Mouse (Mus musculus) stomach, postnatal 0 days (tissue): ENCODE measurements around the gene Ispd. TPM values are rescaled to one million over a fixed set of nuclear protein-coding genes. Genes with fewer than 3 reads are reported as not detected.

Source experiments
- ATAC-seq: fragments of 200-750 bp; cut with Nextera tagmentation; 2 replicates; pipeline ENCODE4 v1.8.0; 2017; ENCODE audit not compliant: low FRiP score, low TSS enrichment
- DNase-seq: peaks from one replicate; pipeline ENCODE4 v3.0.0-alpha.2; 2016; ENCODE audit warnings: low spot score
- H3K27ac ChIP-seq: fragments of 300-500 bp; sonication (generic); replicated peaks from 2 replicates; pipeline ENCODE4 v1.5.1; 2014; ENCODE audit warnings: mild to moderate bottlenecking, control low read depth
- H3K27me3 ChIP-seq: fragments of 300-500 bp; sonication (generic); 2 replicates; pipeline ENCODE4 v1.6.1; 2014; ENCODE audit warnings: low read length; ENCODE audit not compliant: control insufficient read depth, insufficient read depth
- H3K36me3 ChIP-seq: fragments of 300-500 bp; sonication (generic); 2 replicates; pipeline ENCODE4 v1.6.1; 2014; ENCODE audit warnings: low read length, mixed read lengths; ENCODE audit not compliant: control insufficient read depth, insufficient read depth
- H3K4me1 ChIP-seq: fragments of 300-500 bp; sonication (generic); replicated peaks from 2 replicates; pipeline ENCODE4 v1.6.1; 2014; ENCODE audit warnings: antibody characterized with exemption; ENCODE audit not compliant: control insufficient read depth, insufficient read depth
- H3K4me2 ChIP-seq: fragments of 300-500 bp; sonication (generic); replicated peaks from 2 replicates; pipeline ENCODE4 v1.6.1; 2014; ENCODE audit warnings: low read depth, mild to moderate bottlenecking, control low read depth, moderate library complexity
- H3K4me3 ChIP-seq: fragments of 300-500 bp; sonication (generic); 2 replicates; pipeline ENCODE4 v1.5.1; 2014; ENCODE audit warnings: low read depth, low read length, control low read depth
- H3K9ac ChIP-seq: fragments of 300-500 bp; sonication (generic); 2 replicates; pipeline ENCODE4 v1.6.1; 2014; ENCODE audit warnings: mild to moderate bottlenecking, low read length, control low read depth, mixed read lengths
- H3K9me3 ChIP-seq: fragments of 300-500 bp; sonication (generic); 2 replicates; pipeline ENCODE4 v1.6.1; 2016; ENCODE audit warnings: low read length; ENCODE audit not compliant: control insufficient read depth
- CTCF ChIP-seq: IDR thresholded peaks from 2 replicates; pipeline ENCODE4 v1.5.1; 2016; ENCODE audit warnings: antibody characterized with exemption, low read depth, mild to moderate bottlenecking, moderate library complexity
- EP300 ChIP-seq: optimal IDR thresholded peaks from 2 replicates; pipeline ENCODE3; 2016; ENCODE audit warnings: antibody characterized with exemption
- WGBS: fragments of 180-500 bp; shearing (Covaris S2); extraction: QIAGEN DNeasy Blood & Tissue Kit; methylation state at CpG from one replicate; pipeline ENCODE4 v1.1.7; 2014; 5-methylcytosine and 5-hydroxymethylcytosine counted together
- polyA plus RNA-seq: library from polyadenylated mRNA; unstranded; fragments of >200 nt; fragmentation: Nextera tagmentation; extraction: Ambion mirVana; gene quantifications from 2 replicates; pipeline ENCODE4 v1.2.1, GENCODE M21; 2015

Ispd gene
- polyA plus RNA-seq, 1 experiment from 2014 or later, result 4.1 TPM

GRCm38 (mm10) chr12:36386991-36387390 lies 5.7 kb downstream of the Ispd start:
- Histone ChIP-seq H3K4me2 (no peak overlapping the region), H3K9ac (no peak overlapping the region), H3K27me3 (no peaks in the 10 kb centered on the region), H3K9me3 (no peaks in the 10 kb centered on the region), H3K4me3 (no peak overlapping the region), H3K27ac (no peak overlapping the region), H3K4me1 (no peaks in the 10 kb centered on the region), H3K36me3 (no peaks in the 10 kb centered on the region)
- TF ChIP-seq EP300, result no peak
- no peak for TF ChIP-seq CTCF
- no peak for DNase-seq
- no peak for ATAC-seq
- WGBS, result 80% methylated on average over 4 of the region's 4 CpGs

GRCm38 (mm10) chr12:36395115-36395514 lies 13.9 kb downstream of the Ispd start:
- no peak overlapping the region for H3K27ac ChIP-seq

GRCm38 (mm10) chr12:36423677-36424076 lies 42.4 kb downstream of the Ispd start:
- no peak for ATAC-seq

More at GRCm38 (mm10) chr12:36395115-36395514, 13.9 kb downstream of the Ispd start:
- no peak overlapping the region for H3K4me2 ChIP-seq
- ATAC-seq (no peak), DNase-seq (no peak)
- TF ChIP-seq CTCF (no peak), EP300 (no peak)
- H3K27me3 ChIP-seq, result no peaks in the 10 kb centered on the region
- no peaks in the 10 kb centered on the region for H3K9me3 ChIP-seq
- no peak overlapping the region for H3K4me3 ChIP-seq
- 33% methylated on average over 2 of the region's 2 CpGs for WGBS
- no peaks in the 10 kb centered on the region for H3K4me1 ChIP-seq
- H3K36me3 ChIP-seq, result no peaks in the 10 kb centered on the region
- H3K9ac ChIP-seq, result no peak overlapping the region

GRCm38 (mm10) chr12:36425258-36425657 lies 44.0 kb downstream of the Ispd start:
- Histone ChIP-seq H3K36me3 (no peaks in the 10 kb centered on the region), H3K4me3 (no peak overlapping the region), H3K27me3 (no peaks in the 10 kb centered on the region), H3K4me1 (no peaks in the 10 kb centered on the region), H3K9me3 (no peaks in the 10 kb centered on the region), H3K9ac (no peak overlapping the region), H3K4me2 (no peak overlapping the region), H3K27ac (no peak overlapping the region)
- 91% methylated on average over 7 of the region's 7 CpGs for WGBS
- ATAC-seq (no peak), DNase-seq (no peak)
- TF ChIP-seq EP300, result no peak

More at GRCm38 (mm10) chr12:36423677-36424076, 42.4 kb downstream of the Ispd start:
- no peaks in the 10 kb centered on the region for H3K36me3 ChIP-seq
- H3K4me2 ChIP-seq, result no peak overlapping the region
- DNase-seq, result no peak
- H3K27me3 ChIP-seq, result no peaks in the 10 kb centered on the region
- no peak for TF ChIP-seq EP300
- no peak overlapping the region for H3K4me3 ChIP-seq
- no peak overlapping the region for H3K27ac ChIP-seq
- no peaks in the 10 kb centered on the region for H3K9me3 ChIP-seq
- WGBS, result 64% methylated on average over 10 of the region's 10 CpGs
- H3K4me1 ChIP-seq, result no peaks in the 10 kb centered on the region
- no peak overlapping the region for H3K9ac ChIP-seq

- TF ChIP-seq CTCF, result no peak
- TF ChIP-seq EP300, result no peak
- no peaks in the 10 kb centered on the region for H3K27me3 ChIP-seq
- DNase-seq (no peak), ATAC-seq (peak; percentile 64; the same call in 1 of the 2 replicates)
- H3K9me3 ChIP-seq, result no peaks in the 10 kb centered on the region
- WGBS, result 46% methylated on average over 15 of the region's 15 CpGs
- H3K4me2 ChIP-seq, result no peak overlapping the region
- H3K36me3 ChIP-seq, result no peaks in the 10 kb centered on the region
- H3K4me1 ChIP-seq, result no peaks in the 10 kb centered on the region
- no peak overlapping the region for H3K9ac ChIP-seq
- no peak overlapping the region for H3K4me3 ChIP-seq
- H3K27ac ChIP-seq, result no peak overlapping the region
Observed at GRCm38 (mm10) chr12:36426163-36427045, 45.2 kb downstream of the Ispd start.

GRCm38 (mm10) chr12:36436956-36437355 lies 55.7 kb downstream of the Ispd start:
- H3K9ac ChIP-seq, result no peak overlapping the region
- no peak overlapping the region for H3K4me2 ChIP-seq
- no peak overlapping the region for H3K4me3 ChIP-seq
- no peak overlapping the region for H3K27ac ChIP-seq
- 47% methylated on average over 5 of the region's 5 CpGs for WGBS
- no peaks in the 10 kb centered on the region for H3K4me1 ChIP-seq
- TF ChIP-seq EP300, result no peak
- TF ChIP-seq CTCF, result no peak
- H3K36me3 ChIP-seq, result no peaks in the 10 kb centered on the region
- no peak for ATAC-seq
- DNase-seq, result no peak
- no peaks in the 10 kb centered on the region for H3K27me3 ChIP-seq
- no peaks in the 10 kb centered on the region for H3K9me3 ChIP-seq
